ENCODE assay signal across 9 mouse cellular contexts in genomic region chr8:79488861-79489260, GRCm38 (mm10).
DNase-seq lines count a peak whose midpoint lies in the region; ATAC-seq and TF ChIP-seq lines count a peak whose summit lies in the region.
"Had no signal": no experiment of that assay in that cellular context is flagged by ENCODE, and none has a peak within 500 bp of the region (broad histone marks: within the 10 kb centered on the region; RNA-seq: fewer than 3 reads in every experiment).

No protein-coding gene starts in this region.

- peak; percentile 11; the same call in 1 of the 2 replicates for TF ChIP-seq CTCF in cerebellum, adult 2 months (IDR thresholded peaks at IDR 0.05; ENCODE audit: borderline replicate concordance, insufficient read depth, low read depth, low read length)

- DNase-seq in cerebellum, adult 2 months = peak in 1 of 2 experiments; percentile 11
- peak; percentile 18 to 24 for DNase-seq in layer of hippocampus, postnatal 10 days (ENCODE audit: low spot score in 2 of 2)
- DNase-seq in layer of hippocampus, adult 9-10 months (ENCODE audit: low spot score) = no peak
- DNase-seq in ES-CJ7 (ENCODE audit: low read depth, low spot score) = peak; percentile 41
- peak; percentile 39 for DNase-seq in kidney, postnatal 14 days
- DNase-seq in urinary bladder, postnatal 25 days (ENCODE audit: low spot score) = no peak
- no peak for DNase-seq in ovary, postnatal 36 days (ENCODE audit: low spot score)

- H3K27me3 ChIP-seq in cerebellum, adult 2 months (ENCODE audit: control insufficient read depth, insufficient read depth, low read length) = no peaks in the 10 kb centered on the region
- H3K27me3 ChIP-seq: neural tube, embryonic 12.5 days had no signal

- 71% methylated on average over 2 of the region's 2 CpGs for WGBS in cerebellum, adult 2 months

- H3K4me3 ChIP-seq in cerebellum, adult 2 months (replicated peaks; ENCODE audit: insufficient read depth, low read depth, low read length) = no peak overlapping the region
- H3K4me3 ChIP-seq: neural tube, embryonic 12.5 days had no signal

- H3K4me1 ChIP-seq in cerebellum, adult 2 months (ENCODE audit: control insufficient read depth, insufficient read depth, low read length) = no peaks in the 10 kb centered on the region; the same call in 1 of the 2 replicates
- H3K4me1 ChIP-seq: neural tube, embryonic 12.5 days had no signal

- no peak overlapping the region for H3K27ac ChIP-seq in cerebellum, adult 2 months (ENCODE audit: insufficient read depth, low read length)
- H3K27ac ChIP-seq: neural tube, embryonic 12.5 days had no signal

- ATAC-seq in cerebellum, adult (ENCODE audit: insufficient number of reproducible peaks, low FRiP score, low TSS enrichment) = no peak

- TF ChIP-seq POLR2A in cerebellum, adult 2 months (IDR thresholded peaks at IDR 0.05; ENCODE audit: borderline replicate concordance, insufficient read depth, low read length) = no peak

Comparison
In these comparisons a context has a peak if more than half of its experiments do, and no peak if none do; other contexts are left out.
1. DNase-seq: peak in layer of hippocampus, postnatal 10 days (2 of 2), ES-CJ7 (single experiment) and kidney, postnatal 14 days (single experiment); none in layer of hippocampus, adult 9-10 months (single experiment), urinary bladder, postnatal 25 days (single experiment) and ovary, postnatal 36 days (single experiment).